Mouse (Mus musculus): ENCODE measurements around the gene Abcb6. TPM values are rescaled to one million over a fixed set of nuclear protein-coding genes. Genes with fewer than 3 reads are reported as not detected.

The Abcb6 gene
- polyA plus RNA-seq, 2 experiments: 41.4 to 48.9 TPM

DNA sequence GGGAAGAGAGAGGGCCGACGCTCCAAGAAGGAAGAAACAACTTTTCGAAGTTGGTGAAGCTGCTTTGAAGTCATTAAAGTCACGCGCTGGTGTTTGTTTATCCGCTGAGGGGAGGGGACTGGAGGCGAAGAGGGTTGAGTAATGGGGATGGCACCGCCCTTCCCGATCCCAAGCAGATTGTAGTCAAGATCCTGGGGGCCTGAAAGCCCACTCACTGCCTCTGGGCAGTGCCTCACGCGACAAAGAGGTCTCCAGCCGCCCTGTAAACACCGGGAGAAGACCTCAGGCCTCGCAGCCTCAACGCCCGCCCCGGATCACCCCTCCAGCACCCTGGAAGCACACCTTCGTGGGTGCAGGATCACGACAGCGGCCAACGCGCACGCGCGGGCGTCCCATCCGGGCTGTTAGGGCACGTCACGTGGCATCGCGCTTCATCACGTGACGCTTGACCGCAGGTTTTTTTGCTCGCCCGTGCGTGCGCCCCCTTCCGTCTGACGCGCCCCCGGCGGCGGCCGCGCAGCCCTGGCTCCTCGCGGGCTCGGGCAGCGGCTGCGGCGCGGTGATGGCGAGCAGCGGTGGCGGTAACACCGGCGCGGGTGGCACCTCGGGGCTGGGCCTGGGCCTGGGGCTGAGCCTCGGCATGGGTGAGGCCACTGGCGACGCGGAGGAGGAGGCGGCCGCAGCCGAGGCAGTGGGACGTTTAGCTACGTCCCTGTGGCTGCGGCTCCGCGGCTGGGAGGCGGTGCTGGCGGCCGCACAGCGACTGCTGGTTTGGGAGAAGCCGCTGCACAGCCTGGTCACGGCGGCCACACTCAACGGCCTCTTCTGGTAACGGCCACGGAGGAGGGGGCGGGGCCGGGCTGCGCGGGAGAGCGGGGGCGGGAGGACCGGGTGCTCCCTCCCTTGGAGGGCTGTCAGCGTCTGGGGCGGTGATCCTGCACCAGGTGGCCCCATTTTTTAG is 37.6 kb downstream of the Abcb6 start, which contains the start of the genes Cnppd1 and Retreg2:
TSS of gene Cnppd1 (minus strand) at position 411 of the 961 bp plus-strand sequence.
TSS of gene Retreg2 (plus strand) at position 478 of the 961 bp plus-strand sequence.
- DNase-seq (ENCODE audit: low read depth in 3 of 3, low spot score in 3 of 3) (peak; percentile 92 to 93 (median 92)), ATAC-seq (ENCODE audit: insufficient read depth) (peak; percentile 79)
- Histone ChIP-seq H3K36me3 (replicated peaks; ENCODE audit: control insufficient read depth, insufficient read depth, low read depth) (peaks cover 60% of the 10 kb centered on the region), H3K4me1 (replicated peaks; ENCODE audit: control insufficient read depth in 2 of 2, insufficient read depth in 2 of 2, low read length in 1 of 2) (peaks cover 32 to 52% of the 10 kb centered on the region in 2 experiments), H3K4me2 (ENCODE audit: low read depth) (peak within 1 kb of the TSS; percentile 71), H3K27ac (peak within 1 kb of the TSS; percentile 80), H3K27me3 (ENCODE audit: control insufficient read depth, insufficient read depth, low read length) (no peaks in the 10 kb centered on the region), H3K9me3 (ENCODE audit: control insufficient read depth, low read length) (no peaks in the 10 kb centered on the region), H3K9ac (replicated peaks) (peak within 1 kb of the TSS; percentile 98), H3K4me3 (ENCODE audit: insufficient read depth in 1 of 2, low read depth in 2 of 2, low read length in 2 of 2) (peak within 1 kb of the TSS; percentile 75 to 91)
- under 1% methylated on average over 88 of the region's 91 CpGs for WGBS (ENCODE audit: insufficient replicate concordance)
- TF ChIP-seq CTCF (IDR thresholded peaks at IDR 0.05; ENCODE audit: low read depth) (peak; percentile 66), EP300 (IDR thresholded peaks at IDR 0.05; ENCODE audit: low read depth) (no peak; the same call in 1 of the 2 replicates)

DNA sequence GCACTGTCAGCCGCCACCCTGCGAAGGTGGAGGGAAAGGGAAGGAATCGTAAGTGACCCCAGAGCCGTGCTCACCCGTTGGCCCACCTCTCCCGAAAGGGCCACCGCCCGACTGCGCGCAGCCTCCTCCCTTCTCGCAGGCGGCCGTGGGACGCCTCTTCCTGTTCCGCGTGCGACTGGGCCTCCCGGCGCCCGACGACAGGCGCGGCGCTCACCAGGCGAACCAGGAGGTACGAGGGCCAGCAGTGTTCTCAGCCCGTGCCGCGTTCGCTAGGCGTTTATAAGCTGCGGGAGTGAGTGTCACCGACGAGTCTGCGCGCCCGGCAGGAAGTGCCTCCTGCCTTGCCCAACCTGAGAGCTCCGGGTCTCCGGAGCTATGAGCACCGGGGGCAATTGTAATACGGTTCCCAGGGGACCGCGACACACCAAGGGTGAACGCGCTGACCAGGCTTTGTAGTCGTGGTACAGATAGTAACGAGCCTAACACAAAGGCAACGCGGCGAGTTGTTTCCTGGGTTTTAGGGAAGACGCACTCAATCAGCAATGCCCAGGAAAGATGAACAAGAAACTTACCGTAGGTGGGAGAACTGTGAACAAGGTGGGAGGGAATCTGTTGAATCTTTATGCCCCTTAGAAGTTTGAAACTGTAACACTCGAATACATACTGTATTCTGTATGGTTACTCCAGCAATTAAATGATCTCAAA is 38.6 kb downstream of the Abcb6 start:
- WGBS (ENCODE audit: insufficient replicate concordance): under 1% methylated on average over 53 of the region's 53 CpGs
- Histone ChIP-seq H3K4me1 (replicated peaks; ENCODE audit: control insufficient read depth in 2 of 2, insufficient read depth in 2 of 2, low read length in 1 of 2) (peaks cover 40 to 60% of the 10 kb centered on the region in 2 experiments), H3K9ac (replicated peaks) (peak overlapping the region; percentile 98), H3K9me3 (ENCODE audit: control insufficient read depth, low read length) (no peaks in the 10 kb centered on the region), H3K36me3 (replicated peaks; ENCODE audit: control insufficient read depth, insufficient read depth, low read depth) (peaks cover 59% of the 10 kb centered on the region), H3K4me3 (ENCODE audit: insufficient read depth in 1 of 2, low read depth in 2 of 2, low read length in 2 of 2) (peak overlapping the region; percentile 75 to 91), H3K27me3 (ENCODE audit: control insufficient read depth, insufficient read depth, low read length) (no peaks in the 10 kb centered on the region), H3K27ac (peak overlapping the region; percentile 80), H3K4me2 (ENCODE audit: low read depth) (peak overlapping the region; percentile 71)
- ATAC-seq (ENCODE audit: insufficient read depth) (peak; percentile 48), DNase-seq (ENCODE audit: low read depth in 3 of 3, low spot score in 3 of 3) (peak; percentile 62 to 68 (median 65))
- TF ChIP-seq CTCF (IDR thresholded peaks at IDR 0.05; ENCODE audit: low read depth) (no peak), EP300 (IDR thresholded peaks at IDR 0.05; ENCODE audit: low read depth) (no peak)

DNA sequence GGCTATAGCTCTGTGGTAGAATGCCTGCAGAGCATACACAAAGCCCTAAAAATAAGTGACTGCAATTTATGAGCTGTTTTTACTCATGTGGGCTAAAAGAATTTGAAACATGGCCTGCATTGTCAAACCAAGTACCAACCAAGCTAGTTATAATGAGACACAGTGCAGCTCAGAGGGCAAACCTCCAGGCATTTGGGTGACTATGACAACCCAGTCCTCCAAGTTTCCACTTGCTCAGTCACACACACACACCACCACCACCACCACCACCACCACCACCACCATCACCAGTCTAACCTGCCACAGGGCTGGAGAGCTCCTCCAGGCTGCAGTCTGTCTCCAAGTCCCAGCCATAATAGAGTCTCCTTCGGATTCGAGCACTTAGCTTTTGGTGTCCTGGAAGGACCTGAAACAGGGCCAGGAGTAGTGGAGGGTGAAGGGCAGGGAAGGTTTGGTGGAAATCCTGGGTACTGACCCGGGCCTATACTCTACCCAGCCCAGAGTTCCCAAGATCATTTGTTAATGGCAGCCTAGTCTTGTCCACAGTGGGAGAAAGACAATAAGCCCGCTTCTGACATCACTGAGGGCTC is 39.5 kb downstream of the Abcb6 start:
- Histone ChIP-seq H3K27ac (peak overlapping the region; percentile 80), H3K4me3 (ENCODE audit: insufficient read depth in 1 of 2, low read depth in 2 of 2, low read length in 2 of 2) (peak overlapping the region; percentile 75 to 91), H3K9me3 (ENCODE audit: control insufficient read depth, low read length) (no peaks in the 10 kb centered on the region), H3K36me3 (replicated peaks; ENCODE audit: control insufficient read depth, insufficient read depth, low read depth) (peaks cover 59% of the 10 kb centered on the region), H3K27me3 (ENCODE audit: control insufficient read depth, insufficient read depth, low read length) (no peaks in the 10 kb centered on the region), H3K4me1 (replicated peaks; ENCODE audit: control insufficient read depth in 2 of 2, insufficient read depth in 2 of 2, low read length in 1 of 2) (peaks cover 49 to 67% of the 10 kb centered on the region in 2 experiments), H3K4me2 (ENCODE audit: low read depth) (peak overlapping the region; percentile 71), H3K9ac (replicated peaks) (peak overlapping the region; percentile 98)
- no peak for TF ChIP-seq CTCF (IDR thresholded peaks at IDR 0.05; ENCODE audit: low read depth)
- no peak for TF ChIP-seq EP300 (IDR thresholded peaks at IDR 0.05; ENCODE audit: low read depth)
- no peak for DNase-seq (ENCODE audit: low read depth in 3 of 3, low spot score in 3 of 3)
- ATAC-seq (ENCODE audit: insufficient read depth): no peak
- 36% methylated on average over 4 of the region's 4 CpGs for WGBS (ENCODE audit: insufficient replicate concordance)

DNA sequence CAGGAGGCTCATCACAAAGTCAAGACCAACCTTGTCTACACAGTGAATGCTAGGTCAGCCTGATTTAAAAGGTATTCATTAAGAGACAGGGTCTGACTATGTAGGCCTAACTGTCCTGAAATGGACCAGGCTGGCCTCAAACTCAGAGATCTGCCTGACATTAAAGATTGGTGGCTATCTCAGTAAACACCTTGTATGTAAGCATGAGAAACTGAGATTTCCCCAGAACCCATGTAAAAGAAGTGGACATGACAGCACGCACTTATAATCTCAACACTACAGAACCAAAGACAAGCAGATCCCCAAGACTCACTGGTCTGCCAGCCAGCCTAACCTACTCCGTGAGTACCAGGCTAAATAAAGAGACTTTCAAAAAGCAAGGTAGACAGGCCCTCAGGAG is 41.7 kb downstream of the Abcb6 start:
- H3K36me3 ChIP-seq (replicated peaks; ENCODE audit: control insufficient read depth, insufficient read depth, low read depth): peaks cover 52% of the 10 kb centered on the region
- TF ChIP-seq EP300 (IDR thresholded peaks at IDR 0.05; ENCODE audit: low read depth): peak; percentile 64
- no peak for TF ChIP-seq CTCF (IDR thresholded peaks at IDR 0.05; ENCODE audit: low read depth)
- DNase-seq (ENCODE audit: low read depth in 3 of 3, low spot score in 3 of 3) (peak; percentile 47 to 56 (median 50)), ATAC-seq (ENCODE audit: insufficient read depth) (no peak)
- no peaks in the 10 kb centered on the region for H3K27me3 ChIP-seq (ENCODE audit: control insufficient read depth, insufficient read depth, low read length)
- WGBS (ENCODE audit: insufficient replicate concordance): 45% methylated on average over 2 of the region's 2 CpGs
- H3K4me1 ChIP-seq (replicated peaks; ENCODE audit: control insufficient read depth in 2 of 2, insufficient read depth in 2 of 2, low read length in 1 of 2): peaks cover 46 to 58% of the 10 kb centered on the region in 2 experiments
- no peak overlapping the region; the same call in 1 of the 2 replicates for H3K9ac ChIP-seq (replicated peaks)
- H3K4me2 ChIP-seq (ENCODE audit: low read depth): peak overlapping the region; percentile 71
- H3K4me3 ChIP-seq (ENCODE audit: insufficient read depth in 1 of 2, low read depth in 2 of 2, low read length in 2 of 2): peak overlapping the region in 1 of 2 experiments; percentile 27; a peak in 1 of 4 replicates
- H3K9me3 ChIP-seq (ENCODE audit: control insufficient read depth, low read length): no peaks in the 10 kb centered on the region
- H3K27ac ChIP-seq: peak overlapping the region; percentile 94
